Mouse (Mus musculus) inflammation-experienced regulatory T-cells, adult 6 months (primary cell): ENCODE data around the gene Gm20388. TPM values are rescaled to one million over a fixed set of nuclear protein-coding genes. Genes with fewer than 3 reads are reported as not detected.
"Not testable (repeated sequence)": the region's sequence is repeated elsewhere in the genome, so short reads cannot be mapped to it uniquely, and the experiment has no call there.

Experiments used
- ATAC-seq: one replicate; pipeline ENCODE4 v1.8.0; 2017
- polyA plus RNA-seq, 3 experiments: library from polyadenylated mRNA; unstranded; fragments of 100-300 nt; shearing (Covaris generic); gene quantifications; one replicate each; pipeline ENCODE4 v1.2.1; 2017

Gene Gm20388
- polyA plus RNA-seq, 3 experiments from 2014 or later: 10.8 to 14.1 (median 11.8) TPM

- no peak for ATAC-seq
Measured at GRCm38 (mm10) chr8:123150737-123151171, 3240.1 kb downstream of the Gm20388 start.

- no peak for ATAC-seq
Measured at GRCm38 (mm10) chr8:123155177-123155576, 3244.5 kb downstream of the Gm20388 start.

GRCm38 (mm10) chr8:123156070-123156773 lies 3245.6 kb downstream of the Gm20388 start:
- ATAC-seq: no peak

GRCm38 (mm10) chr8:123157888-123158465 lies 3247.3 kb downstream of the Gm20388 start, which contains the start of gene Sult5a1:
Gene Sult5a1 (minus strand): TSS chr8:123158315.
- no peak for ATAC-seq

GRCm38 (mm10) chr8:123181391-123181790 lies 3270.8 kb downstream of the Gm20388 start:
- no peak for ATAC-seq

GRCm38 (mm10) chr8:123185566-123186409 lies 3275.1 kb downstream of the Gm20388 start, which contains the start of gene Dpep1:
Gene Dpep1 (plus strand): TSS chr8:123186242.
- ATAC-seq: no peak

- ATAC-seq: no peak
Measured at GRCm38 (mm10) chr8:123188006-123188405, 3277.4 kb downstream of the Gm20388 start.

GRCm38 (mm10) chr8:123188841-123189240 lies 3278.2 kb downstream of the Gm20388 start:
- no peak for ATAC-seq

- no peak for ATAC-seq
Measured at GRCm38 (mm10) chr8:123190678-123191077, 3280.0 kb downstream of the Gm20388 start.

- ATAC-seq: no peak
Measured at GRCm38 (mm10) chr8:123191908-123192307, 3281.3 kb downstream of the Gm20388 start.

- no peak for ATAC-seq
Measured at GRCm38 (mm10) chr8:123193771-123194170, 3283.1 kb downstream of the Gm20388 start.

- ATAC-seq: not testable (repeated sequence)
Measured at GRCm38 (mm10) chr8:123197016-123197415, 3286.4 kb downstream of the Gm20388 start.

- ATAC-seq: no peak
Measured at GRCm38 (mm10) chr8:123199864-123200263, 3289.2 kb downstream of the Gm20388 start.

- peak; percentile 23 for ATAC-seq
Measured at GRCm38 (mm10) chr8:123202288-123202687, 3291.6 kb downstream of the Gm20388 start.

- ATAC-seq: peak; percentile 90
Measured at GRCm38 (mm10) chr8:123203571-123203970, 3292.9 kb downstream of the Gm20388 start.

- no peak for ATAC-seq
Measured at GRCm38 (mm10) chr8:123211876-123212275, 3301.2 kb downstream of the Gm20388 start.

- ATAC-seq: peak; percentile 93
Measured at GRCm38 (mm10) chr8:123212321-123213117, 3301.9 kb downstream of the Gm20388 start, which contains the start of the genes Chmp1a and Spata33. Gene Chmp1a (minus strand): TSS chr8:123212763. Gene Spata33 (plus strand): TSS chr8:123212832.

- ATAC-seq: no peak
Measured at GRCm38 (mm10) chr8:123213118-123213772, 3302.6 kb downstream of the Gm20388 start.

- ATAC-seq: no peak
Measured at GRCm38 (mm10) chr8:123215430-123215829, 3304.8 kb downstream of the Gm20388 start.

- no peak for ATAC-seq
Measured at GRCm38 (mm10) chr8:123220917-123221316, 3310.3 kb downstream of the Gm20388 start.
